Mouse (Mus musculus) left cerebral cortex, postnatal 10 days (tissue): ENCODE measurements around the gene Rif1. TPM values are rescaled to one million over a fixed set of nuclear protein-coding genes. Genes with fewer than 3 reads are reported as not detected.

Experiments
- DNase-seq, 2 experiments: peaks; one replicate each; pipeline ENCODE4 v3.0.0; 2021 to 2022; ENCODE audit warnings: low spot score in 2 of 2, mixed read lengths in 1 of 2; ENCODE audit errors: extremely low spot score in 1 of 2
- intact Hi-C: fragments of 180-260 bp; cut with DNase I; formaldehyde crosslinking; loops from one replicate; pipeline ENCODE4 v1.15.1; 2025
- total RNA-seq, 2 experiments: library from RNA; stranded (reverse); gene quantifications; 2 replicates each; pipeline ENCODE4 v1.2.3; 2021

Gene Rif1
- 10 to 100 TPM; 16.2 to 23.2 TPM for total RNA-seq

DNA sequence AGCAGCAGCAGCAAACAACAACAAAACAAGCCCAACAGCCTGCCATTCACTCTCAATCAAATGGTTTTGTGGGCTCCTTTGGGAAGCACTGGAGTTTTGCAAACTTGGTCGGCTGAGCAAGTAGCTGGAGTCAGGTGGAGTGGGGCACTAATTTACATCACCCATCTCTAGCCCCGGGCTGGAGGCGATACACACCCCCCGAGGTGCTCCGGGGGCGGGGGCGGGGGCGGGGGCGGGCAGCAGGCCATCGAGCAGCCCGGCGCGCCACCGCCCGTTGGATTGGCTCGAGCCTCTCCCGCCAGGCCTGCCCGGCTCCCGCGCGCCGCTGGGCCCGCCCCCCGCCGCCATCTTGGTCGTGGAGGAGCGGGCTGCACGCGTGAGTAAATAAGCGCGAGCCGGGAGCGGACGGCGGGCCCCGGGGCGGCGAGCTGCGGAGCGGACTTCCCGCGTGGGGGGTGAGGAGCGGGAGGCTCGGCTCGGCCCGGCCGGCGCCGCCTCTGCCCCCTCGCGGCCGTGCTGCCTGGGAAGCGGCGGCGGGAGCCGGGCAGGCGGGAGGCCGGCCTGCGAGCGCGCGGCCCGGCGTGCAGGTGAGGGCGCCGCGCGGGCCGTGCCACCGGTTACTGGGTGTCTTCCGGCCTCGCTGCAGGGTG, at the start of gene Rif1:
TSS of gene Rif1 (plus strand) at position 342 of the 650 bp plus-strand sequence.
- intact Hi-C loops: loop anchor here (5.0 kb wide), 2 partner anchors 100 to 135 kb away; partner anchors contain the start of genes Nmi and Rbm43

GRCm38 (mm10) chr2:52027061-52027460, 45.6 kb upstream of the Rif1 start:
- intact Hi-C loops: no loop called here
- no peak for DNase-seq

More for the DNA sequence above, at the start of gene Rif1:
- DNase-seq: peak; percentile 70 to 93

GRCm38 (mm10) chr2:52029426-52029825, 43.2 kb upstream of the Rif1 start:
- intact Hi-C loops: no loop called here
- no peak for DNase-seq

DNA sequence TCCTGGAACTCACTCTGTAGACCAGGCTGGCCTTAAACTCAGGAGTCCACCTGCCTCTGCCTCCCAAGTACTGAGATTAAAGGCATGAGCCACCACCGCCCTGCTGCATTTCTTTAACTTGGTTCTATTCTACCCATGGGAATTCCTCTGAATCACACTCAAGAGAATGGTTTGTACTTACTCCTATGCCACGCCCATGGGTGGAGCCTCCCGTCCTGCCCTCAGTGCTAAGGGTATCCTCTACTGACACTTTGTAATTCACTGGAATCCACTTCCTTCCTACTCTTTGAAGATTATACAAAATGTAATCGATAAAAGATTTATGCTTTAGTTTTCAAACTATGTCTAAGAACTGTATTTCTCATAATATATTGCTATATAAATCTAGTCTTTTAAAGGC, 41.1 kb upstream of the Rif1 start:
- intact Hi-C loops: no loop called here

DNA sequence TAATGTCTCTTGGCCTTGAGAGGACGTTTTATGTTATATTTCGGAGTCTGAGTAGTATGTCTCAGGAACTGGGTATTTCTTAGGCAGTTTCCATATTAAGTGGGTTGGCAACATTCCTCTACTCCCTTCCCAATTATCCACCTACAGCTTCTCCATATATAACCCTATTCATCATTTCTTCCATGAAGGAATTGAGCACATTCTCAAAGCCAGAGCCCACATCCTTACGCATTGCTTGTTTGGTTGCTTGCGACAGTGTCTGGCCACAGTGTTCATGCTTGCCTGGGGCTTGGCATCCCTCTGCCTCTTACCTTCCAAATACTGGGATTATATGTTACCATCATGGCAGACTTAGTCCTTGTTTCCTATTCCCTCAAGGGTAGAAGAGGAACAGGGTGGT, 38.0 kb upstream of the Rif1 start:
- intact Hi-C loops: no loop called here
- no peak for DNase-seq

More for the DNA sequence above, 41.1 kb upstream of the Rif1 start:
- DNase-seq: peak in 1 of 2 experiments; percentile 23

DNA sequence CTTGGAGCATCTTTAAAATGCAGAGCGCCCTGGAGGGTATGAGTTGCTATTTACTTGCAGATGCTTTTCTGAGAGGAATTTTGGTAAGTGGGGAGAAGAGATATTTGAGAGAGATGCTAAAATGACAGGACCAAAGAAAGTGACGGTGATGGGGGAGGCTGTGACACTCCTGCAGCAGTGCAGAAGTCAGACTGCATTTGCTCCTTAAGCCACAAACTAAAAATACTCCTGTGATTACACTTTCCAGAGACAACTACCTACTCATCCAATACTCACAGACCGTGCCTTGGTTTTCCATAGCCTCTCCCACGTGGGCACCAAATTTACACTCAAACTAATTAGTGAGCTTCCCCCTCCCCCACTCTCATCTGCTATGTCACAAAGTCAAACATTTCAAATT, 37.5 kb upstream of the Rif1 start:
- intact Hi-C loops: loop anchor here (5.0 kb wide), 1 partner anchor 48 kb away; no protein-coding TSS in a partner anchor
- no peak for DNase-seq

DNA sequence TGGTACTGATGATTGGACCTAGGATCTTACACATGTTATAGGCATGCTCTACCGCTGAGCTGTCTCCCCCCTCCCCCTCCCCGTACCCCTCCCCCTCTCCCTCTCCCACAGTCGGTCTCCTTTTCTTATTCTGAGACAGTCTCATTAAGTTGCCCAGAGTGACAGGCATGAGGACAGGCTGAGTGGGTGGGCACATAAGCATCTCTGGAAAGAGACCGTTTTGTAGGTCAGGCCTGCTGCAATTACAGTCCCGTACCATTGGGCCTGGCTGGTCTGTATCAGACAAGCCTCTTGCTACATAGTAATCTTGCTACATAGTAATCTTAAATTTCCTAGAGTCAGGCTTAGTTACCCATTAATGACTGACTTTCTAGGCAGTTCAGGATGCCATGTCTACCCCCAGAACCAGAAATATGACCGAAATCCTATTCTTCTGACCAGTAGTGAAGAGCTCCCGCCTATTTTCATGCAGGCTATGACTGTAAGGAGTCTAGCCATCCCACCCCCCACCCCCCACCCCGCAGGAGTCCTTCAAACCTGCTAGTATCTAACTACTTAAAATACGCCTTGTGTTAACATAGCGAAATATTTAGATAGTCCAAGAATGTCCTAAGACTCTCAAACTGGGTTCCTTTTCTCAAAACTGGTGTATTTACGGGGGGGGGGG, 35.6 kb upstream of the Rif1 start:
- no peak for DNase-seq
- intact Hi-C loops: loop anchor here (5.0 kb wide), 1 partner anchor 50 kb away; no protein-coding TSS in a partner anchor

GRCm38 (mm10) chr2:52037882-52038281, 34.8 kb upstream of the Rif1 start, which contains the start of gene Tnfaip6:
Tnfaip6 (plus strand) TSS chr2:52038009.
- intact Hi-C loops: loop anchor here (5.0 kb wide), 1 partner anchor 51 kb away; no protein-coding TSS in a partner anchor
- DNase-seq: peak; percentile 18 to 32

GRCm38 (mm10) chr2:52038558-52038957, 34.1 kb upstream of the Rif1 start:
- DNase-seq: no peak

DNA sequence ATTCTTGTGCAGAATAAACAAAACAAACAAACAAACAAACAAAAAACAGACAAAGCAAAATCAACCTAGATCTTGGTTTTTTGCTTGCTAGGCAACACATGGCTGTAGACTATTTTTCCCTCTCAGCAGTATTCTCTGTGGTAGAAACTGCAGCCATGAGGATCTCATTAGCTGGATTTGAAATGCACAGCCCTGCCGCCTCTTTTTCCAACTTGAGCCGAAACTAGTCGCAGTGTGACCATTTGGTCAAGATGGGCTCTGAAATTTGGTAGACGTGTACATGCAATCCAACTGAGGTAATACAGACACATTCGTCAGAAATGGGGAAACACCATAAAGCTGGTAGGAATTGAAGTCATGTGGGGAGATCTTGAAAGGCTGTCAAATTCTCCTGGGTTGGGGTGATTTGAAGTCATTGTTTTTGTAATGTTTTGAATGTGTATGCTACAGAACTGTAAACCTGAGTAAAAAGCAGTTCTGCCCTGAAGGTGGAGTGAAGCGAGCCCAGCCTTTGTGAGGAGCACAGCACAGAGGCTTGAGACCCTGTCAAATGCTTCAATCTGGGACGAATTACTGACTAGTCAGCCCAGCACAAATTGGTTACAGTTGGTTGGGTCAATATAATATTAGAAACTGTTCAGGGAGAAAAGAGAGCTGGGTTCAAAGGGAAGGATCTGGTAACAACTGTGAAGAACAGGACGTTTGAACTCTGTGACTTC, 33.4 kb upstream of the Rif1 start:
- intact Hi-C loops: loop anchor here (5.0 kb wide), 1 partner anchor 52 kb away; no protein-coding TSS in a partner anchor
- DNase-seq: no peak

More at GRCm38 (mm10) chr2:52038558-52038957, 34.1 kb upstream of the Rif1 start:
- intact Hi-C loops: loop anchor here (5.0 kb wide), 1 partner anchor 51 kb away; no protein-coding TSS in a partner anchor

DNA sequence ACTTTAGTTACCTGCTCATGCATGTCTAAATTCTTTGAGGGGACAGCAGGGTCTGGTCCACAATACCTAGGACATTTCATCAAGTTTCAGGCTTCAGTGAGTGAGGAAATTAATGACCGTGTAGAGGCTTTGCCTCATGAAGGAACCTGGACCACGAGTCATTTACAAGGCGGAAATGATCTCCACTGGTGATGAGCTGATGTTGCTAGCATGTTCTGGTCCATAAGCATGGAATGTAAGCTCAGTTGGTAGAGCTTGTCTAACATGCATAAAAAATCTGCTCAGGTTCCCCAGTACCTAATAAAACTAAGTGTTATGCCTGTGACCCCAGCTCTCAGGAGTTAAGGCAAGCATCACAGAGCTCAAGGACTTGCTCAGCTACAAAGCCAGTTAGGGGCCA, 30.5 kb upstream of the Rif1 start:
- intact Hi-C loops: no loop called here
- no peak for DNase-seq

DNA sequence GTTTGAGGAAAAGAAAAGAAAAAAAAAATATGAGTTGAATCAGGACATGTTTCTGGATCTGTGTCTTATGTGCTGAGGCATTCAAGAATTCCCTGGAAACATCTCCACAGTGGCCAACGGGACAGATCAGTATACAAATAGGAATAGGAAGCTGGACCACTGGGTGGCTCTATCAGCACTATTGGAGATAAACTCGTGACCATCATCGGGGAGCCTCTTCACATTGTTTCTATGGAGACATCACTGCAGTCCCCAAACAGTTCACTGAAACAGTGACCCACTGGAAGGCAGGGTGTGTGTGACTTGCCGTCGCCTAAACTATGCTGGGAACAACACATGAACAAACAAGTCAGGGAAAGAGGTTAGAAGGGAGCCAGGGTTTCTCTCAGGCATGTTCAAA, 29.9 kb upstream of the Rif1 start:
- no peak for DNase-seq
- intact Hi-C loops: no loop called here

GRCm38 (mm10) chr2:52043485-52043884, 29.1 kb upstream of the Rif1 start:
- no peak for DNase-seq
- intact Hi-C loops: no loop called here

DNA sequence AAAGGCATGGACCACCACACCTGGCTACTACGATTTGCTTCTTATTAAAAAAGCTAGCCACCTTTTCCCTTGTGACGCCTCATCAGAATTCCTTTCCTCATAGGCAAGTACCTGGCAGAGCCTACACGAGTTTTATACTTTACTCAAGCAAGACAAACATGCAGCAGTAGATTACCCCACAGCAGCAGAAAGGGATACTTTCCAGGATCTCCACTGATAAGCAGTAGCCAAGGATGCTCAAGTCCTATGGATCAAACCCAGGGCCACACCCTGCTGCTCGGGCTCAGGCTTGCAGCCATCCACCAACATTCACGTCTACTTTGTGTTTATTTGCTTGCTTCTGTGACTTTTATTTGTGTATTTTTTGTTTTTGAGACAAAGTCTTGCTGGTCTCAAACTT, 26.6 kb upstream of the Rif1 start:
- DNase-seq: no peak
- intact Hi-C loops: no loop called here

GRCm38 (mm10) chr2:52050823-52051222, 21.8 kb upstream of the Rif1 start:
- intact Hi-C loops: no loop called here
- DNase-seq: no peak

- DNase-seq: no peak
- intact Hi-C loops: no loop called here
Measured at GRCm38 (mm10) chr2:52052335-52052734, 20.3 kb upstream of the Rif1 start.

DNA sequence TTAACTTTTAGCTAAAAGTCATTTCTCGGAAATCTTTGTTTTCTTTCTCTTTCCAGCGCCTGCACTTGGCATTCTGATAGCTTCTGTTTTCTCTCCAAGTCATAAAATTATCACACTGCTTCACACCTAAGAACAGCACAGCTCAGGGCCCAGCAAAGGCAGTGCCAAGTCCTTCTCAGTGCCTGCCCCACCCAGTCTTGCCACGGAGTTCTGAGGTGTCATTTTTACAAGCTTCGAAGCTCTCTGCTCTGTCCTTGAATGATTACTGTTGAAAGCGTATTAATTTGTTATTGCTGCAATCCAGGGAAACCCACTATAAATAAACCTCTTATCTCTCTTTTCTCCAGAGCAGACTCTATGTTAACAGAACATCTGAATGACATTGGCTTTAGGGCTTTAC, 19.1 kb upstream of the Rif1 start:
- DNase-seq: no peak
- intact Hi-C loops: no loop called here

GRCm38 (mm10) chr2:52055616-52056015, 17.0 kb upstream of the Rif1 start:
- DNase-seq: no peak
- intact Hi-C loops: no loop called here

DNA sequence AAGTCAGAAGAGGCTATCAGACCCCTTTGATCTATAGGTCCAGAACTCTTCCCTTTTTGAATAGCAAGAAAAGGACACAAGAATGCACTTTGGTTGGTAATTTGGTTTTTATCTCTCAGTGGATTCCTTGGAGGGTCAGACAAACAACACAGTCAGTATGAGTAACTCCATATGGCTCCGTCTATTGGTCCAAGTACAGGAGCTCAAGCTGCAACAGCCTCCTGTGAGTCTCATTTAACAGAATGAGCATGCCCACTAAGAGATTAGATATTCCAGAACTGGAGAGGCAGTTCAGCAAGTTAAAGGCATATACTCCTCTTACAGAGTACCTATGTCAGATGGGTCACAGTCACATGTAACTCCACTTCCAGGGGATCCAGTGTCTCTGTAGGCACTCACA, 15.5 kb upstream of the Rif1 start:
- intact Hi-C loops: no loop called here
- no peak for DNase-seq
